Mouse (Mus musculus): ENCODE data around the gene Rab2b. TPM values are rescaled to one million over a fixed set of nuclear protein-coding genes. Genes with fewer than 3 reads are reported as not detected.
A peak's percentile ranks its signal among the peaks of the same experiment; 100 is the strongest.
"Not testable (repeated sequence)": the region's sequence is repeated elsewhere in the genome, so short reads cannot be mapped to it uniquely, and the experiment has no call there.

Gene Rab2b
- 10 to 100 TPM; 34.7 to 35.3 TPM for total RNA-seq (2021)
- long read RNA-seq, experiment 1, transcript Rab2b-201 (8 exons, 2,906 nt): major isoform, 52 of 65 reads
- long read RNA-seq, experiment 1, partial matches to known transcripts: 2 of 65 reads
- long read RNA-seq, experiment 1, other reads (novel, unspliced or antisense): 10 of 65 reads
- long read RNA-seq, experiment 2, transcript Rab2b-201 (8 exons, 2,906 nt): major isoform, 42 of 51 reads
- long read RNA-seq, experiment 2, partial matches to known transcripts: 0 of 51 reads
- long read RNA-seq, experiment 2, other reads (novel, unspliced or antisense): 8 of 51 reads

DNA sequence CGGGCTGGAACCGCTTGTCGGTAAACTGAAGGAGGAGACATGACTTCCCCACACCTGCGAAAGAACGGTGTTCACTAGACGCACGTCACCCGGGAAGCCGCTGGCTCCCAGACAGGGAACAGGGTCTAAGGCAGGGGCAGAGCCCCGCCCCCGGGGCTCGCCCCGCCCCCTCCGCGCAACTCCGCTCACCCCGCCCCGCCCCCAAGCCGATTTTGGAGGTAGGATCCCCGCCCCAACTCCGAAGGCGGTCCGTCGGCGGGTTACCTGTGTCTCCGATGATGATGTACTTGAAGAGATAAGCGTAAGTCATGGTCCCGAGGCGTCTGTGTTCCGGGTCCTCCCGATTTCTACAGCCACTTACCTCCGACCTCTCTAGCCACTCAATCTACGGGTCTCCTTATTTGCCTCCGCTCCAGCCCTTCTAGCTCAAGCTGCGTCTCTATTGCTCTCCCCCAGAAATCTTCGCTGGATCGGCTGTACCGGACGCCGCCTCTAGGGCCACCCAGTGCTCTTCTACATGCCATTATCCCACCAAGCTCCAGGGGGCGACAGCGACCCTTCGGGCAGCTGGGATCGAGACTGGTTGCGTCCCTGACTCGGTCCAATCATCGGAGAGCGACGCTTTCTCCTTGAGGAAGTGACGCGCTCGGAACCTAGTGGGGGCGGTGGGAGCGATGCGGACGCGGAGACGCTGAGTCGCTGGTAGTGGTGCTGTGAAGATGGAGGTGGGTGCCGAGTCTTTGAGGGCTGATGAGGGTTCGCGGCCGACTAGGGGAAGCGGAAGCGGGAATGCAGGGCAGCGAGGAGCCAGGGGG is at the start of gene Rab2b, which contains the start of gene Tox4:
Gene Rab2b, minus strand, starts transcription at position 614 of the 815 bp plus-strand sequence.
Gene Tox4, plus strand, starts transcription at position 215 of the 815 bp plus-strand sequence.
- intact Hi-C loops (cut with DNase I): no loop called here
- DNase-seq (ENCODE audit: low spot score in 2 of 2): peak; percentile 99 to 100

DNA sequence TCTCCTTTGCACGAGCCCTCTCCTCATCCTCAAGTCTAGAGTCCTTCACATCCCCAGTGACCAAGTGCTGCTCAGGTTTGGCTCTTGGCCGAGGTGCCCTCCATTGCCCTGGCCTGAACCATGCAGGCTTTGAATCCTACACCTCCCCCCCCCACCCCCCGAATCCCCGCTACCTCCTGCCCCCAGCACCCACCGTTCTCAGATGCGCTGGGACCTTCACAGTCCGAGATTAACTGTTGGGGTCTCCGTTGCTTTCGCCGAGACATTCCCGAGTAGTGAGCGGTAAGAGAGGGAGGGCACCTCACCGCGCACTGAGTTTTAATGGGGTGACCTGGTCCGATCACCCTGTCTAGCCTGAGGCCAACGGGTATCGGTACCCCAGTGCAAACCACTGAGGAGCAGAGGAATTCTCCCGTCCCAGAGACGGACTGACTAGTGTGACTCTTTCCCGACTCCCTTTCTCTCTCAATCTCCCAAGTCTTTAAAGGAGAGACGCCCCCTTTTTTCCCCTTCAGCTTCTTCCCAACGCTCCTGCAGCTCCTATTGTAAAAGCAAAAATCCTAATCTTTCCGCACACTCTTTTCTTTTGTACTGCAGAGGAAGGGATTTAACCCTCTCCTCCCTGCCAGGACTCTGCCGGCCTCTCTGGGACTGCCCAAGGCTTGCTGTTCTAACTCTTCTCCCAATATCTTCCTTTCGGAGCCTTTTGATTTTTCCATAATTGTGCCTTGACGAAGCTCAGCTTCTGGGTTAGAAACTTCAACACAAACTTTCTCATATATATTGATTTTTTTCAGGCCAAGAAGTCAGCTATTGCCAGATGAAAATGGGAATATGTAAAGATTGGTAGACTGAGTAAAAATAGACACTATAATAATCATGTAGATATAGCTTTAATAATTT is 48.8 kb upstream of the Rab2b start, which contains the start of gene Sall2:
Gene Sall2, minus strand, starts transcription at position 853 of the 903 bp plus-strand sequence.
- DNase-seq (ENCODE audit: low spot score in 2 of 2): no peak
- intact Hi-C loops (cut with DNase I): no loop called here

DNA sequence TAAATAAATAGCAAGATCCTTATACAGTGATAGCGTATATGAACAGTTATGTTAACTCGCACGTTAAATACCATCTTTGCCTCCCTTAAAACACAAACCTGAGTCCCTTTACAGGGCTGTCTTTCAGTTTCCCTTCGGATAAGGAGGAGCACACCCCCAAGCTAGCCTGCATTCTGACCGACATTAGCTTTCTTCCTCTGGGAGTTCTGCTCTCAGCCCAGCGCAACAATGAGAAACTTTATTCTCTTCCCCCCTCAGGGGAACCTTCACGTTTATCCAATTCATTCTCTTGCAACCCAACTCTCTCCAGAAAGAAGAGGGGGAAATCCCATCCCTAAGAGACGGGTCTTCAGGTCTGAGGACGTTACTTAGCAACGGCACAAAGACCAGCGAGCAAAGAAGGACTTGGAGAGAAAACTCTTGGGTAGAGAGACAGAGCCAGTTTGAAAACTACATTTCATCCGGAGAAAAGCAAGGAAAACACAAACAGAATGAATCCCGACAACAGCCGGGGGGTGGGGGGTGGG is 48.1 kb upstream of the Rab2b start:
- DNase-seq (ENCODE audit: low spot score in 2 of 2): no peak
- intact Hi-C loops (cut with DNase I): no loop called here

DNA sequence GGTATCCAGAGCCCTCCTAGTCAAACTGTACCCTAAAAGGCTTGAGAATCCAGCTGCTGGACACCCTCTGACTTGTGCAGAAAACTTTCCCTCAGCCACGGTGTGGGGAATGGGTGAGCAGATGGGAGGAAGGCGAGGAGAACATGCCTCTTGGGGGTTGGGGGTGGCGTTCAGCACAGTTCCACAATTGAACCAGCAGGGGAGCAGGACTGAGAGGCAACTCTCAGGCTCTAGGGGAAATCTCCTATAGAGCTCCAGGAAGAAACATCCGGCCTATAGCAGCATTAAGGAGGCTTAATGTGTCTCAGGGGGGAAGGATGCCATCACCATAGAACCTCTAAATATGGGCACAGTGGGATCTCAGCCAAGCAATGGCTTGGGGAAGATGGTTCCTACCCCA is 46.5 kb upstream of the Rab2b start:
- intact Hi-C loops (cut with DNase I): no loop called here
- DNase-seq (ENCODE audit: low spot score in 2 of 2): no peak

DNA sequence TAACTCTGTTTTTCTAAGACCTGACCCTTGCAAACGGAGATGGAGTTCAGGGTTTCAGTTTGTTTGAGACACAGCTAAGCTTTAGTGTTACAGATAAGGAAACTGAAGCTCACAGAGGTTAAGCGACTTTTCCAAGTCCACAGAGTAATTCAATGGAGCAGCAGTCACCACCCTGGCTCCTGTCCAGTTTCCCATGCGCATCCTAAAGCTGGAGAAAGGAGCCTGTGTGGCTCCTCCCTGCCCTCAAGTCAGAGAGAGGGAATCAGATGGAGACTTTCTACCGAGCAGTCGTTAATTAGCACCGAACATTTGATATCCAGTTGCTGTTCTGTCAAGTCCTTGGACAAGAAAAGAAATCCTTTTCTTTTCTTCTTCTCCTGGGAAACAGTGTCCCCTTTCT is 40.0 kb upstream of the Rab2b start:
- intact Hi-C loops (cut with DNase I): no loop called here
- no peak for DNase-seq (ENCODE audit: low spot score in 2 of 2)

DNA sequence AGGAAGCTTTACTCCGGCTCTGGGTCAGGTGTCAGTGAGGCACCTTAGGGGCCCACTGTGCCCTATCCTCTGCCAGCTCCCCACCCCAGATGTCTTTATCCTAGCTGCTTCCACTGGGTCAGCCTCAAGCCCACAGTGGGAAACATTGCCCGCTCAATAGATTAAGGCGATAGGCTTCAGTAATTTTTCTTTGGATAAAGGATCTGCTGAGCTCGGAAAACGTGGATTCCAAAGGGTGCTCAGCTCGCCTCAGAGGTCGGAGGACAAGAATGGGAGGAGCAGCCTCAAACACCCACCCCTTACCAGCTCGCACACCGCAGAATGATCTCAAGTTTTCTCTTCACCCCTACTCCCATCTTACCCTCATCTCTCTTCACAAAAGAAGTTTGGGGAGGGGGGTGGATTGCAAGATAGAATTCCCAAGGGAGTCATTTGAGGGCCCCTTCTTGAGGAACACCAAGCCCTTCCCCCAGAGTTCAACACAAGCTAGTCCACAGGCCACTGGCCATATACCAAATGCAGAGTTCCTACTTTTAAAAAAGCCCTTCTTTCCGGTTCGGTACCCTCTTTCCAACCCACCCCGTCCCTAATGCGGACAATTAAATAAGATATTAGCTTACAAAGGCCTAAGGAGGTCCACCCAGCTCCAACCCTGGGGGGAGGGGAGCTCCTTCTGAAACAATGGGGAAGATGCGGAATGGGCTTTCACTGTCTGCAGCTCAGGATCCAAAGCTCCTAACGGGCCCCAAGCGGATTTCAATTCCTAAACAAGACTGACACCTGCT is 37.3 kb upstream of the Rab2b start:
- intact Hi-C loops (cut with DNase I): no loop called here
- DNase-seq (ENCODE audit: low spot score in 2 of 2): no peak

DNA sequence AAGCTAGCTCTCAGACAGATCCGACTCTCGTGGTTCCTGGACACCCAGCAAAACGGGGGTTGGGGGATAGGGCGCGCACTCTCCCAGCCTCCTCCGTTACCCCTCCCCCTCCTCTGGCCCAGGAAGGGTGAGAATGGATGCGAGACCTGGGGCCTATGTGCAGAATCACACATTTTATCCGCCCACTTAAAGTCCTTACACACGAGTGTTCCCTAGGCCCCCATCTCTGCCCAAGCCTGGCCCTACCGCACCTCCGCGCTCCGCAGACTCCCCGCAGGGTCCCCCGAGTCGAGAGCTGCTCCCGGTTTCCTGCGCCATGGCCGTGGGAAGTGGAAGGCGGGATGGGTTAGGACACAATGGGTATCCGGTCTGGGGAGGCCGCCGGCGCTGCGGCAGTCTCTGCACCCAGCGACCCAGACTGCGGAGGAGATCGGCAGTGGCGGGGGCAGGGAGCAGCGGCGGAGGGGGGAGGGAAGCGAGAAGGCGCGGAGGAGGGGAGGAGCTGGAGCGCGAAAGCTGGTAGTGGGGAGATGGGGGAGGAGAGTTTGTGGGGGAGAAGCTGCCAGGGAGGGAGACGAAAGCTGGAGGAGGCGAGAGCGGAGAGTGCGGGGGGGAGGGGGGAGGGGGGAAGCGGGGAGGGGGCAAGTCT is 36.6 kb upstream of the Rab2b start:
- peak; percentile 72 to 73 for DNase-seq (ENCODE audit: low spot score in 2 of 2)
- intact Hi-C loops (cut with DNase I): no loop called here

DNA sequence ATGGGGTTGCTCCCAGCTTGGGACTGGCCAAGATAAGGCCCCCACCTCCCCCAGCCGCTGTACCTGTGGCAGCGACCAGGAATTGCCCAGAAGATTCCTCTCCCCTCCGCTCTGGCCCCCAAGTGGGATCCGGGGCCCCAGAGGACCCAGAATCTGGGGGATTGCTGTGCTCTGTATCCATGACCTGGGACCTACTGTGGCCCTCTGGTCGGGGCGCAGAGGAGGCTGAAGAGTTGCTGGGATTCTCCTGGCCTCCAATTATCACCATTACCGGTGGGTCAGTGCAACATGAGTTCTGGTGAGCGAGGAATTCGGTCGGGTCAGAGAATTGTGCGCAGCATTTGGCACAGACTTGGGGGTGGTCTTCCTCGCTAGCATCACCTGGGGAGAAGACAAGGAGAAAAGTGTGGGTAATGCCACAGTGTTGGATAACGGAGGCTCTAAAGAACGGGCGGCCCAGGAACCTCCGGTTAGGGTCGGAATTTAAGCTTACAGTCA is 36.0 kb upstream of the Rab2b start:
- no peak for DNase-seq (ENCODE audit: low spot score in 2 of 2)
- intact Hi-C loops (cut with DNase I): no loop called here

DNA sequence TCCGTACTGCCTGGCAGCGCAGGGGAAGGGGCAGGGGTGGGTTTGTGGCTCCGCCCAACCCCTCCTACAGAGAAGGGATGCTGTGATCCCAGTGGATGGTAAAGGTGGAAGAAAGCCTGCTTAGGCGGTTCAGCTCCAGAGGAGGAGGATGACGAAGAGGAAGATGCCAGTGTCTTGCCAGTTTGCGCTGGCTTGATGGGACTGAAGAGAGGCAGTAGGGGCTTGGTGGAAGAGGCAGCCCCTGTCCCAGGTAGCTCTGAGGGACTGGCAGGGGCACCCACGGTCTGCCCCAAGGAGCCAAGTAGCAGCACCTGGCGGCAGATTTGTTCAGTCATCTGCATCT is 35.4 kb upstream of the Rab2b start:
- no peak for DNase-seq (ENCODE audit: low spot score in 2 of 2)
- intact Hi-C loops (cut with DNase I): no loop called here

DNA sequence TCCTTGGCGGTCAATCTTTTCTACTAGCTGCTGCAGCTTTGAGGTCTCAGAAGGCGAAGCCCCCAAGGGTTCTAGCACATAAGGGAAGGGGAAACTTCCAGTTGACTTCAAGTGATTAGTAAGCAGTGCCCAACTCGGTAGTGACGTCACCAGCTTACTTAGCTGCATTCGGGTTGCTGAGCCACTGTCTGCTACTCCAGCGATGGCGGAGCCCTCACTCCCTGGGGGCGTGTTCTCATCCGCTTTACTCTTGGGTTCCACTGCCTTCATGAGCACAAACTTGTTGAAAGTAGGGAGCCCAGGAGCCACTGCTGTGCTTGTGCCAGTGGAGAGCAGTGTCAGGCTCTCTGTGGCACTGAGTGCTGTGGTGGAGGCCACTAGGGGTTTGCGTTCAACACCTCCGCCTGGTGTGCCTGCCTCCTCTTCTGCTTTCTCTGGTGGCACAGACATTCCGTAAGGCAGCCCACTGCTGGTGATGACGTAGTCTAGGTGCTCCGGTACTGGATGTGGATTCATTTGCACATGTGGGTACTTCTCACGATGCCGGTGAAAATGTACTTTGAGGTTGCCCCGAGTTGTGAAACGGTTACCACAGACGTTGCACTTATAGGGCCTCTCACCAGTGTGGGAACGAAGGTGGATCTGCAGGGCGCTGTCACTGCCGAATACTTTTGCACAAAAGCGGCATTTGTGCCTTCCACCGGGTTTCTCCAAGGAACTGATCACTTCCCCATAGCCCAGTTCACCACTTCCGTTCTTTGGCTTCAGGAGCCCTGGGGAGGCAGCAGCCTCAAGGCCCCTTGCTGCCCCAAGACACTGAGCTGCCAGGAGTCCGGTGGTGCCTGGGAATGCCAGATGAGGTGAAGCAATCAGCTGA is 34.8 kb upstream of the Rab2b start:
- DNase-seq (ENCODE audit: low spot score in 2 of 2): no peak

DNA sequence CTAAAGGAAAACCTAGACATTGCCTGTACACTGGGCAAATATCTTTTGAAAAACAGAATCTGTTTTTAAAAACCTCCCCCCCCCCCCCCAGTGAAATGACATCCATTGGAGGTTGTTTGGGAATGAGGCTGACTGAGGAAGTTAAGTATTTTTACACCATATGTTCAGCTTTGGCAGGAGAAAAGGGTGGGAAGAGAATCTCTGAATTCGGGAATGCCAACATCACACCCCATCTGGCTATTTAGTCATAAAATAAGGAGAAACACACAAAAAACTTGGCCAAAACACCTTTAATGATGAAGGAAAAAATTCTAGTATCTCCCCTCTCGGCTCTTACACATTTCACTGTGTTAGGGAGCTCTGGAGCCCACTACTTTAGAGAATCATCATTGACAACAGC is 31.6 kb upstream of the Rab2b start:
- DNase-seq (ENCODE audit: low spot score in 2 of 2): peak in 1 of 2 experiments; percentile 41
- intact Hi-C loops (cut with DNase I): no loop called here

More for the DNA sequence above, 34.8 kb upstream of the Rab2b start:
- intact Hi-C loops (cut with DNase I): no loop called here

DNA sequence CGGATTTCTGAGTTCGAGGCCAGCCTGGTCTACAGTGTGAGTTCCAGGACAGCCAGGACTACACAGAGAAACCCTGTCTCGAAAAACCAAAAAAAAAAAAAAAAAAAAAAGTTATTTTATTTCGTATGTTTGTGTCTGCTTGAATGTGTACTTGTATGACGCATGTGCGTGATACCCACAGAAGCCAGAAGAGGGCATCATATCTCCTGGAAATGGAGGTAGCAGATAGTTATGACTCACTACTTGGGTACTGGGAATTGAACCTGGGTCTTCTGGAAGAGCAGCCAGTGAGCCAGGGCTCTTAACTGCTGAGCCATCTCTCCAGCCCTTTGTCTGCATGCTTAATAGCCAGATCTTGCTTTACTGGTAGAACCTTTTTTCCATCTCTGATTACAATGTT is 31.0 kb upstream of the Rab2b start:
- intact Hi-C loops (cut with DNase I); DNase-seq (ENCODE audit: low spot score in 2 of 2): not testable (repeated sequence)

DNA sequence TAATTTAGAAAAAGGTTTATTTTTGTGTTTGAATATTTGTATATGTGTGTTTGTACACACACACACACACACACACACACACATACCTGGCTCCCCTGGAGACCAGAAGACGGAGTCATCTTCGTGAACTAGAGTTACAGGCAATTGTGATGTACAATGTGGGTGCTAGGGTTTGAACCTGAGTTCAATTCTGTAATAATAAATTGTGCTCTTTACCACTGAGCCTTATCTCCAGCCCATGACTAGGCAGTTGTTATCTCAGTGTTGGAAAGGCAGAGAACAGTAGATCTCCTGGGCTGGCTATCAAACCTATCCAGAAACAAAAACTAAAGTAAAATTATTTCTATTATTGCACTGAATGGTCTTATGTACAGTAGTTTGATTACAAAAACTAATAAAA is 26.8 kb upstream of the Rab2b start:
- intact Hi-C loops (cut with DNase I): no loop called here
- no peak for DNase-seq (ENCODE audit: low spot score in 2 of 2)

DNA sequence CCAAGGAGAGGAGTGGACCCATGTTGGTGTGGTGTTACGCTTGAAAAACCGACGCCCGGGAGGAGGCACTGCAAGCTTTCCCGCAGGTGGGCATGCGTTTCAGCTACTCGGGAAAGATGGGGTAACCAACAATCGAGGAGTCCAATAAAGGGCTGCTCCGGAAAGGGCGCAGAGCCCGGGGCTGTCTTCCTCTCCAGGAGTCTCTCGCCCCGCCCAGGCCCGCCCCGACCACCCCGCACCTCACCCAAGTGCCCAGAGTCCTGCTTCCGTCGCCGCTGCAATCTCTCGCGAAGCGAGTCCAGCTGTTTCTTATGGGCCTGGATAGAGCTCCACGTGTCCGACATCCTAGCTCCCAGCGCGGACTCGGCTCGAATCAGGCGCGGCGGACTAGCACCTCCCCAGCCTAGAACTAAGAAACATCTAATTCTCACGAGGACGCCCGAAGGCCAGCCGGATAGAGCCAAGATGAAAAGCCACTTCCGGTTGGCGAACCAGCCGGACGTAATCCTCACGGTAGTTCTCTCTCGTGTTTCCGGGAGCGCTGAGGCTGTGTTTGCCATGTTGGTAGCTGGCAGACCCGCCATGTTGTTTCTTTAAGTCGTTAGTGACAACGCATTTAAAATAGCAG is 25.4 kb upstream of the Rab2b start, which contains the start of gene Mettl3:
Gene Mettl3, minus strand, starts transcription at position 485 of the 628 bp plus-strand sequence.
- peak; percentile 94 to 96 for DNase-seq (ENCODE audit: low spot score in 2 of 2)
- intact Hi-C loops (cut with DNase I): no loop called here

DNA sequence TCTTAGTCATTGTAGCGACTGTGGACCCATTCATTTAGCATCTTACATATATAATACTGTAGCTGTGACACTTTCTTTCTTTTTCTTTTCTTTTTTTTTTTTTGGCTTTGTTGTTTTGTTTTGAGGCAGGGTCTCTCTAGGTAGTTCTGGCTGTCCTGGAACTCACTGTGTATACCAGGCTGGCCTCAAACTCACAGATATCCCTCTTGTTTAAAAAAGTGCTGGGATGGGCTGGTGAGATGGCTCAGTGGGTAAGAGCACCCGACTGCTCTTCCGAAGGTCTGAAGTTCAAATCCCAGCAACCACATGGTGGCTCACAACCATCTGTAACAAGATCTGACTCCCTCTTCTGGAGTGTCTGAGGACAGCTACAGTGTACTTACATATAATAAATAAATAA is 24.2 kb upstream of the Rab2b start:
- DNase-seq (ENCODE audit: low spot score in 2 of 2); intact Hi-C loops (cut with DNase I): not testable (repeated sequence)

DNA sequence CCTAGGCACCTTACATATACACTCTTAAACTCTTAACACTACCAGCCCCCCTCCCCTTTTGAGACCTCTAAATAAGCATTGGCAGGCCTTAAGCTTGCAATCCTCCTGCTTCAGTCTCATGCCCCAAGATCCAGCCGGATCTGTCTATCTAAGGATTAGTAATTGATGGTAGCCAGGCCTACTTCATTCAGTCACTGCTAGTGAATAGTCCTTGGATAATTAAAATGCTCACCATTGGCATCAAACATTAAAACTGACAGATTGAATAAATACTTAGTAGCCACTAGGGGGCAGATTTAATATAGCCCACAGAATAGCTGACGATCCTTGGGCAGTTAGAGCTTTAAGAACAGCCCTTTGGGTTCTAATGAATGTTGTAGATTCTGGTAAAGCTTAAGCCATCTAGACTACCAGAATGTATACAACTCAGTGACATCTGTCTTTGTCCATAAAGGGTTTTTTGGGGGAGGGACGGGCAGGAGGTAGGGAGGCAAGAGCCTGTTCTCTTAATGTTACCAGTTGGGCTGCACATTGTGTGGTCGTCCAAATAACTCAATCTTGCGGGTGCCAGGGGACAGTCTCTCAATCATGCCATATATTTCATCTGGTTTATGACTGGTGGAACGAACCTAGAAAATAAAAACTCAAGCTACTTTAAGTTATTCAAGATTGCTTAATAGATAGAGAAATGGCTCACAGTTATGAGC is 16.4 kb upstream of the Rab2b start:
- intact Hi-C loops (cut with DNase I): loop anchor here (2.0 kb wide), 1 partner anchor 43 kb away; no protein-coding TSS in a partner anchor
- DNase-seq (ENCODE audit: low spot score in 2 of 2): no peak

All from left cerebral cortex, postnatal 14 days (tissue).